Mouse (Mus musculus) 416B (cell line): ENCODE data around the gene Traf3ip2.

ENCODE experiments used
- DNase-seq: peaks from one replicate; pipeline ENCODE4 v3.0.0; 2011; ENCODE audit warnings: low read depth

The Traf3ip2 gene

GRCm38 (mm10) chr10:39631627-39632026 lies 18.9 kb downstream of the Traf3ip2 start:
- no peak for DNase-seq

- no peak for DNase-seq
These were observed 20.6 kb downstream of the Traf3ip2 start for GRCm38 (mm10) chr10:39633379-39633778.

- DNase-seq: peak; percentile 62
These were observed 21.8 kb downstream of the Traf3ip2 start for GRCm38 (mm10) chr10:39634423-39635101.

- no peak for DNase-seq
These were observed 26.1 kb downstream of the Traf3ip2 start for GRCm38 (mm10) chr10:39638862-39639261.

- peak; percentile 28 for DNase-seq
These were observed 27.0 kb downstream of the Traf3ip2 start for GRCm38 (mm10) chr10:39639783-39640182.

GRCm38 (mm10) chr10:39640817-39641226 lies 28.1 kb downstream of the Traf3ip2 start:
- DNase-seq: peak; percentile 56

GRCm38 (mm10) chr10:39645789-39646628 lies 33.3 kb downstream of the Traf3ip2 start:
- DNase-seq: peak; percentile 94

- DNase-seq: peak; percentile 58
These were observed 33.9 kb downstream of the Traf3ip2 start for GRCm38 (mm10) chr10:39646629-39647019.

- no peak for DNase-seq
These were observed 34.4 kb downstream of the Traf3ip2 start for GRCm38 (mm10) chr10:39647118-39647517.

GRCm38 (mm10) chr10:39648278-39648677 lies 35.5 kb downstream of the Traf3ip2 start:
- no peak for DNase-seq

- no peak for DNase-seq
These were observed 36.8 kb downstream of the Traf3ip2 start for GRCm38 (mm10) chr10:39649550-39649949.

GRCm38 (mm10) chr10:39650316-39650715 lies 37.6 kb downstream of the Traf3ip2 start:
- no peak for DNase-seq

- no peak for DNase-seq
These were observed 41.3 kb downstream of the Traf3ip2 start for GRCm38 (mm10) chr10:39654001-39654416.

GRCm38 (mm10) chr10:39658901-39659410 lies 46.2 kb downstream of the Traf3ip2 start:
- DNase-seq: no peak

GRCm38 (mm10) chr10:39659411-39660268 lies 46.9 kb downstream of the Traf3ip2 start:
- no peak for DNase-seq

GRCm38 (mm10) chr10:39660269-39660655 lies 47.5 kb downstream of the Traf3ip2 start:
- DNase-seq: no peak

GRCm38 (mm10) chr10:39660698-39661097 lies 48.0 kb downstream of the Traf3ip2 start:
- DNase-seq: no peak

- no peak for DNase-seq
These were observed 52.4 kb downstream of the Traf3ip2 start for GRCm38 (mm10) chr10:39665071-39665502.

- no peak for DNase-seq
These were observed 53.3 kb downstream of the Traf3ip2 start for GRCm38 (mm10) chr10:39666027-39666426.

- no peak for DNase-seq
These were observed 58.7 kb downstream of the Traf3ip2 start for GRCm38 (mm10) chr10:39671451-39671850.

GRCm38 (mm10) chr10:39672547-39673051 lies 59.9 kb downstream of the Traf3ip2 start:
- DNase-seq: no peak

GRCm38 (mm10) chr10:39674106-39674505 lies 61.4 kb downstream of the Traf3ip2 start:
- no peak for DNase-seq
